Mouse (Mus musculus): ENCODE measurements around the gene Hba-a1.
A peak's percentile ranks its signal among the peaks of the same experiment; 100 is the strongest.
"Not testable (repeated sequence)": the region's sequence is repeated elsewhere in the genome, so short reads cannot be mapped to it uniquely, and the experiment has no call there.

The Hba-a1 gene

GRCm38 (mm10) chr11:32262674-32263415 lies 20.5 kb upstream of the Hba-a1 start:
- DNase-seq (ENCODE audit: low read depth): peak; percentile 90

DNA sequence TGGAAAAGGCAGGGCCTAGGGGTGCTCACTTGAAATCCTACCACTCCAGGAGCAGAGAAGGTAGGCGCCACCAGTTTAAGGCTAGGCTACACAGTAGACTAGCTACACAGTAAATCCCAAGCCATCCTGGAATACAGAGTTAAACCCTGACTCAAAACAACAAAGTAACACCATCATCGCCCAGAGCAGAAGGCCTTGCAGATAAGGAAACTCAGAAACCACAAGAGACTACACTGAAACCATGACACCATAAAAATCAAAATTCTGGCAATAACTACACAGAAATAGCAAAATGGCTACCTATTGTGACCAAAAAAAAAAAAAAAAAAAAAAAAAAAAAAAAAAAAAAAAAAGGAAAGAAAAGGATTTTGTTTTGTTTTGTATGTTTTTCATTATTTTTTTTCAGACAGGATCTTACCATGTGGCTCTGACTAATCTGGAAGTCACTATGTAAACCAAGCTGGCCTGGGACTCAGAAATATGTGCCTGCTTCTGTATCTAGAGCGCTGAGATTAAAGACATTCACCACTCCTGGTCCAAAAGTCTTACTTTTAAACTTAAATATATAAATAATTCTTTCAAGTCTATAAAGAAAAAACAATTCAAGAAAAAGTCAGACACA lies 18.1 kb upstream of the Hba-a1 start:
- peak; percentile 56 for DNase-seq (ENCODE audit: low read depth)

DNA sequence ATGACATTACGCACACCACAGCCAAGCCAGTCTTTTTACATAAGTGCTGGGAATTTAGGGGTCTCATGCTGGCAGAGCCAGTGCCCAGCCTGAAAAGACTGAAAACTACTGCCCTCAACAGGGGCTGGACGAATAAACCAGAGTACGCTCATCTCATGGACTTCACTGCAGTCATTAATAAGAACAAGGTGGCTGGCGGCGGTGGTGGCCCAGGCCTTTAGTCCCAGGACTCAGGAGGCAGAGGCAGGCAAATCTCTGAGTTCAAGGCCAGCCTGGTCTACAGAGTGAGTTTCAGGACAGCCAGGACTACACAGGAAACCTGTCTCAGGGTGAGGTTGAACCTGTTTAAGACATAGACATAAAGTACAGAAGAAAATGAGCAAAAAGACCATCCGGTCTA lies 17.1 kb upstream of the Hba-a1 start:
- DNase-seq (ENCODE audit: low read depth): no peak

DNA sequence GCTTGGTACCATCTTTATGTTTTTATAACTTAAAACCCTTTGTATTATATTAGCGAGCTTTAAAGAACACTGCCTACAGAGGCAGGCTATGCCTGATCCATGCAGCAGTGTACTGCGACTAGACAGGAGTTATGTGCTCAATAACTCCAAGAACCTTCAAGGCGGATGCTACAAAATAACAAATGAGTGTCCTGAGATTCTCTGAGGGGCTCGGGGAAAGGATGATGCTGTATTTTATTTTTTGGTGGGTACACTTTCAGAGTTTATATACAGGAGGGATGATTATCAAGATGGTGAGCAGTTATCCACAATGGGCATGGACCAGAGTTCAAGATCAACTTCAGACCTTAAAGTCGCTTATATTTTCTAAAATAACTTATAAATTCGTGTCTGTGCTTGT lies 16.5 kb upstream of the Hba-a1 start:
- DNase-seq (ENCODE audit: low read depth): peak; percentile 20

DNA sequence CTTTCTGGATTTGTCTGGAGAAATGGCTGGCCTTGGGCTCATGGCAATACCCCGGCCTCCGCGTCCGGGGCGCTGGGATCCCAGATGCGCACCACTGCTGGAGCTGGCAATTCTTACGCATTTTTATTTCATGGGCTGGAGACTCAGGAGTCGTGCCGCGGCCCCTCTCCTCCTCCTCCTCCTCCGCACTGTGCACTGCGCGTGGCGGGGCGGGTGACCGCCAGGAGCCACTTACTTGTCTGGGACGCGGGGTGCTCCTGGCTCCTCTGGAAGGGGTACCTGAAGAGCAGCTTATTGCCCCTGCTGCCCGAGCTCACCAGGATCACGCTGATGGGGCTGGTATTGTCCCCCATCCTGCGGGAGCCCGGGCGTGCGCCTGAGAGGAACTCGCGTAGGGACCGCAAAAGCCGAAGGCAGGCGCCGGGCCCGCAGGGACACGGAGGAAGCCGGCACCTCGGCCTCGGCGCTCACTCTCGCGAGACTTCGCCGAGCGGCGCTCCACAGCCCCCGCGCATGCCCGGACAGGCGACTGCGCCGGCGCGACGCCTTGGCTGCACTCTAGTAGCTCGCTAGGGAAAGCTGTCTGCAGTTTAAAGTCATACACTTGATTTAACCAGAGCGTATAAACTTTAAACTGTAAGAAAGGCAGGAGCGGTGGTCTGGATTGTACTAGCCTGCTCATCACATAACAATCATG lies 16.0 kb upstream of the Hba-a1 start, which contains the start of gene Nprl3:
Gene Nprl3, minus strand, starts transcription at position 520 of the 697 bp plus-strand sequence.
- DNase-seq (ENCODE audit: low read depth): peak; percentile 98

DNA sequence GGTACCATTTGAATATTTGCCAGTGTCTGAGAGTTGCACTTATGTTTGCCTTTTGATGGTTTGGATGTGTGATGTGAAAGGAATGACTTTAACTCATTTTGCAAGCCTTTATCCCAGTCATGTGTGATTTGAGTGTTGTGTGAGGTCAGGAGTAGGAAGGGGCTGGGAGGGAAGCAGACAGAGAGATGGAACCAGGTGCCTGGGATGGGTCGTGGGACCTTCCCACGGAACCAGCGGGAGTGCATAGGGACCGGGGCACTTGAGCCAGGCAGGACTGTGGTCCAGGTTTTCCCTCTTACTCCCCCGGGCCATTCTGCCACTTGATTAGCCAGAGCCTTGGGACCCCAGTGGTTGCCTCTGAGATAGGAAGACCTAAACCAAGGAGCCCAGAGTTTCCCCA lies 15.3 kb upstream of the Hba-a1 start:
- DNase-seq (ENCODE audit: low read depth): no peak

DNA sequence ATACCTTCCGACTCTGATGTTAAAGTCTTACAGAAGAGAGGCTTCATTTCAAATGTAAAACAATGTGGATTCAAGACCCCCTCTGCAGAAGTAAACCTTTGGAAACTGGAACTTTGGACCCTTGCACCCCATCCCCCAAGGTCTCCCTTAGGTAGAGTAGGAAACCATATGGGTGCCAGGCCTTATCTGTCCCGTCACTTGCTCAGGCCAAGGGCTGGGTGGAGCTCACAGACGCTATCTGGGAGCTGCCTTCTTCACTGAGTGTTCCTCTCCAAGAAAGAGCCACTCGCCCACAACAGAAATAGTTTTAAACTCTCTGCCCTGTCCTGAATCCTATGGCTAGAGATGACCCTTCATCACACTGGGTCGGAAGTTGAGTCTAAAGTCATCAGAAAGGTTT lies 14.4 kb upstream of the Hba-a1 start:
- no peak for DNase-seq (ENCODE audit: low read depth)

DNA sequence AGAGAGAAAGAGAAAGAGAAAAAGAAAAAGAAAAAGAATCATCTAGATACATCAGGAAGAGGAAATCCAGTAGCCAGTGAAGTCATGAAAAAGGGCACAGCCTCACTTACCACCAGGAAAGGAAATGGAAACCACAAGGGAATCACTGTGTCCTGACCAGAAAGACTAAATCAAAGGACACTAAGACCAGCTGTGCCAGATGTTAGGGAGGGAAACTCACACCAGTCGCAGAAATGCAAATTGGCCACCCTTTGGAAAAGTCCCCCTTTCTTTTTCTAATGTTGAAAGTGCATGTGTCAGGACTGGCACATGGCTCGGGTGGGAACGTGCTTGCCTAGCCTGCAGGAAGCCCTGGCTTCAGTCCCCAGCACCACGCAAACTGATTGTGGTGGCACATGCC lies 12.1 kb upstream of the Hba-a1 start:
- DNase-seq (ENCODE audit: low read depth): no peak

GRCm38 (mm10) chr11:32276347-32276746 lies 7.0 kb upstream of the Hba-a1 start, which contains the start of gene Hba-x:
Hba-x (plus strand) TSS chr11:32276400.
- DNase-seq (ENCODE audit: low read depth): no peak

DNA sequence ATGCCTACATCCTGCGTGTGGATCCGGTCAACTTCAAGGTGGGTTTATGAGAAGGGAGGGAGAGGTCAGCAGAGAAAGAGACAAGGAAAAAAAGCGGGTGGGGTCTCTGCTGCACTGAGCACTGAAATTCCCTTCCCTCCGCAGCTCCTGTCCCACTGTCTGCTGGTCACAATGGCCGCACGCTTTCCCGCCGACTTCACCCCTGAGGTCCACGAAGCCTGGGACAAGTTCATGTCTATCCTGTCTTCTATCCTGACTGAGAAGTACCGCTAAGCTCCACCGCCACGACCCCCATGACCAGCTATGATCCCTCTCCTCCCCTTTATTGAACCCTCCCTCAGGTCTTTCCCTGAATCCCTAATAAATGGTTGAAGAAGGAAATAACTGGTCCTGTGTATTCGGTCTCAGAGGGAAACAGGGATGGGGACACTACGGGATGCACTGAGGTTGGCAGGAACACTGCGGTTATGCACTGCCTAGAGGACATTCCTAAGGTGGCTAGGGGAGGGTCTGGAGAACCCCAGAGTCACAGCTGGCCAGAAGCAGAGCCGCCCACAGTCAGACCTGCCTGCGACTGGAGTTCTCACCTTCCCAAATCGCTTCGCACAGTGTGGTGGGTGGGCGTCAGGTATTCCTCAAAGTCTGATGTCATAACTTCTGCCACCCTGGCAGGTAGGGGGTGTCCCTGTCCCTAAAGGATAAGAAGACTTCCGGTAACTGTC lies 5.4 kb upstream of the Hba-a1 start:
- no peak for DNase-seq (ENCODE audit: low read depth)

DNA sequence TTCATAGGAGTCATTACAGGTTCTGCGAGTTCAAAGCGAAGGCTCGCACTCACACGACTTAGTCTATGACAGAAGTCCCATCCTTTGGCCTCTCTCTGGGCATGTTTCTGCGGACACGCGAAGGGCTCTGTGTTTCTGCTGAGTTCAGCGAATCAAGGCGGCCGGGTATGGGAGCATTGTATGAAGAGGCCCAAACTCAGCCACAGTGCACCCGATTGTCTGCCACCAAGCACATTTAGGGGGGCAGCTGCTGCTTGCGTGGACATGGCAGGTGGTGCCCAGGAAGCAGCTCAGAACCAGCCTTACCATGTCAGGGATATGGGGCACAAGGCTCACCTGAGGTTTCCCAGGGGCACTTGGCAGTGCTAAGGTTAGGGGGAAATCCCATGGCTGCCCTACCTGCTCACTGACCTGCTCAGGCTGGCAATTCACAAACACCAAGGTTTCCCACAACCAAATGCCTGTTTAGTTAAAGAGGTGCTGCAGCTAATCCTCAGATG lies 4.8 kb upstream of the Hba-a1 start:
- no peak for DNase-seq (ENCODE audit: low read depth)

- DNase-seq (ENCODE audit: low read depth): no peak
Measured at GRCm38 (mm10) chr11:32280646-32281045, 2.7 kb upstream of the Hba-a1 start.

DNA sequence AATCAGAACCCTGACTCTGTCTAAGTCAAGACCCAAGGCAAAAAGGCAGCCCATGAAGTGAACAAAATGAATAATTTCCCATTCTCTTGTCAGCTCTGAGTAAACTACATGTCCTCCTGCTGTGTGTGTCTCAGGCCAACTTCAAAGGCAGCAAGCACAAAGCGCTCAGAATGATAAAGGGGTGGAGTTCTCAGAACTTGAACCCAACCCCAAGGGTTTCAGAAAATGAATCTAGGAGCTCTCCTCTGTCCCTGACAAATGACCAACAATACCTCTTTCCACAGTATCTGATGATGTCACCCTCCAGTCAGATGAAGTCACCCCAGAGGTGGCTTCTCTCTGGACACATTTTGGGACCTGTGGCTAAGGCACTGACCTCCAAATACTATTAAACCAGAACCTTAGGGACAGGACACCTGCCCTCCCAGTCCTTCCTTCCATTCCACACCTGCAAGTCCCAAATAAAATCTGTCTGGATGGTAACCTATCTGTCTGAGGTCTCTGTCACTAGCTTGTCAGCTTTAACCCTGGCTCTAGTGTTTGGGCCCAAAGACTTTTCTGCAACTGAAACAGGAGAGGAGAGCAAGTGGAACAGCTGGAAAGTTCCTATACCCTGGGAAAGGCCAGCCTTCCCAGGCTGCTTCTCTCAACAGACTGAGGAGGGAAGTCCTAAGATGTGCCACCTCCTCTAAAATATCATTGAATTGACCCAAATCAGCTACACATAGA lies 1.7 kb upstream of the Hba-a1 start:
- DNase-seq (ENCODE audit: low read depth): no peak

- not testable (repeated sequence) for DNase-seq (ENCODE audit: low read depth)
Measured at GRCm38 (mm10) chr11:32284582-32284981, 1.3 kb downstream of the Hba-a1 start.

- DNase-seq (ENCODE audit: low read depth): no peak
Measured at GRCm38 (mm10) chr11:32285031-32285775, 1.9 kb downstream of the Hba-a1 start.

- not testable (repeated sequence) for DNase-seq (ENCODE audit: low read depth)
Measured at GRCm38 (mm10) chr11:32285887-32286286, 2.6 kb downstream of the Hba-a1 start.

DNA sequence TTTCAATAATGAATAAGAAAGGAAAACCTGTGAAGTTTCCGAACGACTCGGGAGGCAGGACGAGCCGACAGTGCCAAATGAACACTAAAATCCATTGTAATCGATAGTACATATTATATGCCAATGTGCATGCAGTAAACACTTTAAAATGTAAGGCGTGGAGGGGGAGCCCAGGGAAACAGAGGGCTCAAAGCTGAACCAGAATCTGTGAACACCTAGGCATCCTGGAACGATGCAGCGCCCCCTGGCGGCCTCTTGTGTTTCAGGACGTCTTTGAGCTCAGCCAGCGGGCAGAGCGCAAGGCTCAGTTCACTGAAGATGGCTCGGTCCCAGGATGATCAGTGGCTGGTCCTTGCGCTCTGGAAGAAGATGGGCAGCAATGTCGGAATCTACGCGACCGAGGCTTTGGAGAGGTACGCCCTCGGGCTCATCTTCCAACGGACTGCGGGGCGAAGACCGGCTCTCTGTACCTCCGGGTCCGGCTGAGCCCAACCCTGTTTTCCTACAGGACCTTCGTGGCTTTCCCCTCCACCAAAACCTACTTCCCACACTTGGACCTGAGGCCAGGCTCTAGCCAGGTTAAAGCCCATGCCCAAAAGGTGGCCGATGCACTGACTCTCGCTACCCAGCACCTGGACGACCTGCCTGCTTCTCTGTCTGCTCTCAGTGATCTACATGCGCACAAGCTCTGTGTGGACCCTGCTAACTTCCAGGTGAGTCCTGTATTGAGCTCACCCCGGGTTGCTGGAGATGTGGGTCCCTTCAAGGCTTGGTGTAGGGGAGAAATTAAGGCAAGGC lies 3.6 kb downstream of the Hba-a1 start, which contains the start of gene Hbq1b:
Gene Hbq1b, plus strand, starts transcription at position 271 of the 798 bp plus-strand sequence.
- DNase-seq (ENCODE audit: low read depth): peak; percentile 81

GRCm38 (mm10) chr11:32287493-32287825 lies 4.1 kb downstream of the Hba-a1 start:
- no peak for DNase-seq (ENCODE audit: low read depth)

GRCm38 (mm10) chr11:32292819-32293218 lies 9.5 kb downstream of the Hba-a1 start:
- DNase-seq (ENCODE audit: low read depth): peak; percentile 37

GRCm38 (mm10) chr11:32293479-32293878 lies 10.2 kb downstream of the Hba-a1 start:
- not testable (repeated sequence) for DNase-seq (ENCODE audit: low read depth)
